Mouse (Mus musculus): ENCODE results near the gene 2210408I21Rik. TPM values are rescaled to one million over a fixed set of nuclear protein-coding genes. Genes with fewer than 3 reads are reported as not detected.
"Not testable (repeated sequence)": the region's sequence is repeated elsewhere in the genome, so short reads cannot be mapped to it uniquely, and the experiment has no call there.

Gene 2210408I21Rik
- polyA plus RNA-seq (2012; rRNA removed) (0.24 and 0.78 TPM in 2 replicates), polyA plus RNA-seq (2014; fragmentation: Nextera tagmentation; extraction: Ambion mirVana) (2.1 and 2.9 TPM in 2 replicates)

- Histone ChIP-seq H3K27me3 (ENCODE audit: control insufficient read depth, insufficient read depth, low read length) (no peaks in the 10 kb centered on the region), H3K4me1 (replicated peaks; ENCODE audit: control insufficient read depth in 2 of 2, insufficient read depth in 2 of 2, low read length in 1 of 2) (0 out of 4 replicates have a peak, but pooled peaks cover 0 to 2% of the 10 kb centered on the region in 2 experiments), H3K36me3 (replicated peaks; ENCODE audit: control insufficient read depth, insufficient read depth, low read depth) (no peaks in the 10 kb centered on the region), H3K9me3 (ENCODE audit: control insufficient read depth, low read length) (no peaks in the 10 kb centered on the region), H3K4me2 (ENCODE audit: low read depth) (peak within 1 kb of the TSS; percentile 81), H3K9ac (replicated peaks) (peak within 1 kb of the TSS; percentile 83), H3K27ac (peak within 1 kb of the TSS; percentile 53), H3K4me3 (ENCODE audit: insufficient read depth in 1 of 2, low read depth in 2 of 2, low read length in 2 of 2) (peak within 1 kb of the TSS; percentile 86 to 93)
- under 1% methylated on average over 64 of the region's 65 CpGs for WGBS (ENCODE audit: insufficient replicate concordance)
- DNase-seq (ENCODE audit: low read depth in 3 of 3, low spot score in 3 of 3) (peak; percentile 68 to 73 (median 69)), ATAC-seq (ENCODE audit: insufficient read depth) (peak; percentile 95)
- TF ChIP-seq CTCF (IDR thresholded peaks at IDR 0.05; ENCODE audit: low read depth) (no peak), EP300 (IDR thresholded peaks at IDR 0.05; ENCODE audit: low read depth) (no peak)
Measured at GRCm38 (mm10) chr13:77134931-77135620, at the start of gene 2210408I21Rik, which contains the start of gene Slf1. Gene 2210408I21Rik, plus strand, starts transcription at chr13:77135540. Gene Slf1, minus strand, starts transcription at chr13:77135473.

- WGBS (ENCODE audit: insufficient replicate concordance): 71% methylated on average over 1 of the region's 1 CpGs
- not testable (repeated sequence) for H3K4me2 ChIP-seq (ENCODE audit: low read depth); H3K36me3 ChIP-seq (replicated peaks; ENCODE audit: control insufficient read depth, insufficient read depth, low read depth); H3K9ac ChIP-seq (replicated peaks); DNase-seq (ENCODE audit: low read depth in 3 of 3, low spot score in 3 of 3); H3K27me3 ChIP-seq (ENCODE audit: control insufficient read depth, insufficient read depth, low read length); H3K4me3 ChIP-seq (ENCODE audit: insufficient read depth in 1 of 2, low read depth in 2 of 2, low read length in 2 of 2); H3K27ac ChIP-seq; H3K4me1 ChIP-seq (replicated peaks; ENCODE audit: control insufficient read depth in 2 of 2, insufficient read depth in 2 of 2, low read length in 1 of 2); H3K9me3 ChIP-seq (ENCODE audit: control insufficient read depth, low read length); ATAC-seq (ENCODE audit: insufficient read depth)
Measured at GRCm38 (mm10) chr13:77092876-77093275, 42.5 kb upstream of the 2210408I21Rik start.

GRCm38 (mm10) chr13:77107734-77108133 lies 27.6 kb upstream of the 2210408I21Rik start:
- Histone ChIP-seq H3K4me3 (ENCODE audit: insufficient read depth in 1 of 2, low read depth in 2 of 2, low read length in 2 of 2) (no peak overlapping the region), H3K4me2 (ENCODE audit: low read depth) (no peak overlapping the region), H3K36me3 (replicated peaks; ENCODE audit: control insufficient read depth, insufficient read depth, low read depth) (no peaks in the 10 kb centered on the region), H3K4me1 (replicated peaks; ENCODE audit: control insufficient read depth in 2 of 2, insufficient read depth in 2 of 2, low read length in 1 of 2) (no peaks in the 10 kb centered on the region), H3K9me3 (ENCODE audit: control insufficient read depth, low read length) (no peaks in the 10 kb centered on the region), H3K27ac (no peak overlapping the region), H3K27me3 (ENCODE audit: control insufficient read depth, insufficient read depth, low read length) (no peaks in the 10 kb centered on the region), H3K9ac (replicated peaks) (no peak overlapping the region)
- TF ChIP-seq EP300 (IDR thresholded peaks at IDR 0.05; ENCODE audit: low read depth): no peak
- no peak for TF ChIP-seq CTCF (IDR thresholded peaks at IDR 0.05; ENCODE audit: low read depth)
- no peak for DNase-seq (ENCODE audit: low read depth in 3 of 3, low spot score in 3 of 3)
- no peak for ATAC-seq (ENCODE audit: insufficient read depth)

- TF ChIP-seq EP300 (IDR thresholded peaks at IDR 0.05; ENCODE audit: low read depth) (no peak; the same call in 1 of the 2 replicates), CTCF (IDR thresholded peaks at IDR 0.05; ENCODE audit: low read depth) (no peak)
- ATAC-seq (ENCODE audit: insufficient read depth) (no peak), DNase-seq (ENCODE audit: low read depth in 3 of 3, low spot score in 3 of 3) (no peak)
Measured at GRCm38 (mm10) chr13:77118695-77119094, 16.6 kb upstream of the 2210408I21Rik start.

GRCm38 (mm10) chr13:77125159-77125558 lies 10.2 kb upstream of the 2210408I21Rik start:
- no peaks in the 10 kb centered on the region; a peak in 1 of 4 replicates for H3K4me1 ChIP-seq (replicated peaks; ENCODE audit: control insufficient read depth in 2 of 2, insufficient read depth in 2 of 2, low read length in 1 of 2)
- ATAC-seq (ENCODE audit: insufficient read depth): no peak
- WGBS (ENCODE audit: insufficient replicate concordance): 83% methylated on average over 3 of the region's 3 CpGs

More at GRCm38 (mm10) chr13:77118695-77119094, 16.6 kb upstream of the 2210408I21Rik start:
- no peaks in the 10 kb centered on the region for H3K4me1 ChIP-seq (replicated peaks; ENCODE audit: control insufficient read depth in 2 of 2, insufficient read depth in 2 of 2, low read length in 1 of 2)
- H3K36me3 ChIP-seq (replicated peaks; ENCODE audit: control insufficient read depth, insufficient read depth, low read depth): no peaks in the 10 kb centered on the region
- no peak overlapping the region for H3K9ac ChIP-seq (replicated peaks)
- no peak overlapping the region for H3K4me3 ChIP-seq (ENCODE audit: insufficient read depth in 1 of 2, low read depth in 2 of 2, low read length in 2 of 2)
- no peaks in the 10 kb centered on the region for H3K9me3 ChIP-seq (ENCODE audit: control insufficient read depth, low read length)
- 54% methylated on average over 4 of the region's 4 CpGs for WGBS (ENCODE audit: insufficient replicate concordance)
- H3K4me2 ChIP-seq (ENCODE audit: low read depth): no peak overlapping the region
- H3K27ac ChIP-seq: no peak overlapping the region
- no peaks in the 10 kb centered on the region for H3K27me3 ChIP-seq (ENCODE audit: control insufficient read depth, insufficient read depth, low read length)

More at GRCm38 (mm10) chr13:77125159-77125558, 10.2 kb upstream of the 2210408I21Rik start:
- Histone ChIP-seq H3K27me3 (ENCODE audit: control insufficient read depth, insufficient read depth, low read length) (no peaks in the 10 kb centered on the region), H3K36me3 (replicated peaks; ENCODE audit: control insufficient read depth, insufficient read depth, low read depth) (no peaks in the 10 kb centered on the region), H3K4me3 (ENCODE audit: insufficient read depth in 1 of 2, low read depth in 2 of 2, low read length in 2 of 2) (no peak overlapping the region), H3K9ac (replicated peaks) (no peak overlapping the region), H3K4me2 (ENCODE audit: low read depth) (no peak overlapping the region), H3K9me3 (ENCODE audit: control insufficient read depth, low read length) (no peaks in the 10 kb centered on the region), H3K27ac (no peak overlapping the region)
- DNase-seq (ENCODE audit: low read depth in 3 of 3, low spot score in 3 of 3): no peak
- no peak for TF ChIP-seq CTCF (IDR thresholded peaks at IDR 0.05; ENCODE audit: low read depth)
- no peak for TF ChIP-seq EP300 (IDR thresholded peaks at IDR 0.05; ENCODE audit: low read depth)

All from liver, embryonic 14.5 days (tissue).